Mouse (Mus musculus) MEL (cell line): ENCODE measurements around the gene Hoxb7. TPM values are rescaled to one million over a fixed set of nuclear protein-coding genes. Genes with fewer than 3 reads are reported as not detected.

ENCODE experiments used
- DNase-seq: peaks from one replicate; pipeline ENCODE4 v3.0.0; 2011; ENCODE audit warnings: low read depth, low spot score
- H3K27ac ChIP-seq: 2 replicates; pipeline ENCODE4 v1.5.1; 2012; ENCODE audit warnings: low read depth, mild to moderate bottlenecking, control low read depth, low read length, moderate library complexity; ENCODE audit not compliant: control insufficient read depth
- H3K27me3 ChIP-seq, 2 experiments: fragments of 150-350 bp in 1 of 2; sonication (generic) in 1 of 2; 2 replicates each; pipeline ENCODE4 v1.6.1; 2012; ENCODE audit warnings: low read length in 2 of 2, mild to moderate bottlenecking in 2 of 2, improper control_type of control experiment in 1 of 2, moderate library complexity in 1 of 2; ENCODE audit not compliant: insufficient read depth in 2 of 2, control insufficient read depth in 1 of 2
- H3K36me3 ChIP-seq, 2 experiments: 2 replicates each; pipeline ENCODE4 v1.6.1; 2012 to 2014; ENCODE audit warnings: low read length in 2 of 2, improper control_type of control experiment in 1 of 2, inconsistent platforms in 1 of 2, mild to moderate bottlenecking in 1 of 2; ENCODE audit not compliant: insufficient read depth in 2 of 2, control insufficient read depth in 1 of 2
- H3K4me1 ChIP-seq, 2 experiments: fragments of 150-350 bp in 1 of 2; sonication (generic) in 1 of 2; 2 replicates each; pipeline ENCODE4 v1.6.1; 2012; ENCODE audit warnings: low read length in 2 of 2, improper control_type of control experiment in 1 of 2, mild to moderate bottlenecking in 1 of 2; ENCODE audit not compliant: insufficient read depth in 2 of 2, control insufficient read depth in 1 of 2
- H3K4me3 ChIP-seq, 2 experiments: fragments of 150-350 bp in 1 of 2; sonication (generic) in 1 of 2; 2 replicates each; pipeline ENCODE4 v1.5.1; 2012; ENCODE audit warnings: low read depth in 2 of 2, low read length in 2 of 2, mild to moderate bottlenecking in 2 of 2, moderate library complexity in 2 of 2, control low read depth in 1 of 2, improper control_type of control experiment in 1 of 2; ENCODE audit not compliant: control insufficient read depth in 1 of 2, insufficient read depth in 1 of 2
- H3K79me2 ChIP-seq: 2 replicates; pipeline ENCODE4 v1.6.1; 2012; ENCODE audit warnings: mild to moderate bottlenecking, low read length, moderate library complexity; ENCODE audit not compliant: control insufficient read depth, poor library complexity, insufficient read depth
- H3K9ac ChIP-seq: 2 replicates; pipeline ENCODE4 v1.6.1; 2012; ENCODE audit warnings: low read depth, mild to moderate bottlenecking, control low read depth, low read length, moderate library complexity; ENCODE audit not compliant: control insufficient read depth, poor library complexity, severe bottlenecking
- H3K9me3 ChIP-seq: fragments of 150-350 bp; sonication (generic); replicated peaks from 2 replicates; pipeline ENCODE4 v1.6.1; 2012; ENCODE audit warnings: mild to moderate bottlenecking, low read length, improper control_type of control experiment, moderate library complexity; ENCODE audit not compliant: insufficient read depth
- BHLHE40 ChIP-seq: IDR thresholded peaks from 2 replicates; pipeline ENCODE4 v1.6.1; 2012; ENCODE audit warnings: low read depth, mild to moderate bottlenecking, inconsistent platforms, low read length, improper control_type of control experiment, borderline replicate concordance
- CHD2 ChIP-seq: IDR thresholded peaks from 2 replicates; pipeline ENCODE4 v1.6.1; 2011; ENCODE audit warnings: low read length, improper control_type of control experiment
- CTCF ChIP-seq, 3 experiments: IDR thresholded peaks in 2 of 3; conservative IDR thresholded peaks in 1 of 3; 2 replicates each; pipeline ENCODE4 v1.5.1; 2011 to 2012; ENCODE audit warnings: low read length in 3 of 3, low read depth in 2 of 3, mild to moderate bottlenecking in 2 of 3, improper control_type of control experiment in 1 of 3, inconsistent platforms in 1 of 3, mixed read lengths in 1 of 3, moderate library complexity in 1 of 3; ENCODE audit not compliant: control insufficient read depth in 1 of 3, insufficient read depth in 1 of 3, poor library complexity in 1 of 3, severe bottlenecking in 1 of 3
- ETS1 ChIP-seq: IDR thresholded peaks from 2 replicates; pipeline ENCODE4 v1.6.1; 2012; ENCODE audit warnings: low read depth, mild to moderate bottlenecking, inconsistent platforms, low read length, improper control_type of control experiment, moderate library complexity
- MXI1 ChIP-seq: IDR thresholded peaks from 2 replicates; pipeline ENCODE4 v1.6.1; 2011; ENCODE audit warnings: mild to moderate bottlenecking, low read depth, low read length, improper control_type of control experiment
- MYB ChIP-seq: IDR thresholded peaks from 2 replicates; pipeline ENCODE4 v1.6.1; 2011; ENCODE audit warnings: mild to moderate bottlenecking, low read depth, low read length, improper control_type of control experiment
- MYC ChIP-seq: IDR thresholded peaks from 2 replicates; pipeline ENCODE4 v1.6.1; 2011; ENCODE audit warnings: low read depth, mild to moderate bottlenecking, low read length, improper control_type of control experiment, moderate library complexity
- NRF1 ChIP-seq: IDR thresholded peaks from 2 replicates; pipeline ENCODE4 v1.6.1; 2014; ENCODE audit warnings: low read depth, mild to moderate bottlenecking, inconsistent platforms, low read length, improper control_type of control experiment, moderate library complexity; ENCODE audit not compliant: poor library complexity, insufficient read depth, severe bottlenecking
- POLR2A ChIP-seq, 2 experiments: IDR thresholded peaks; 2 replicates each; pipeline ENCODE4 v1.6.1; 2011 to 2012; ENCODE audit warnings: low read length in 2 of 2, mild to moderate bottlenecking in 2 of 2, control low read depth in 1 of 2, improper control_type of control experiment in 1 of 2, low read depth in 1 of 2, moderate library complexity in 1 of 2; ENCODE audit not compliant: control insufficient read depth in 1 of 2, insufficient read depth in 1 of 2, poor library complexity in 1 of 2
- POLR2AphosphoS5 ChIP-seq: IDR thresholded peaks from 2 replicates; pipeline ENCODE4 v1.6.1; 2012; ENCODE audit warnings: low read depth, borderline replicate concordance, mild to moderate bottlenecking, inconsistent platforms, low read length, moderate library complexity, mixed read lengths
- RAD21 ChIP-seq: IDR thresholded peaks from 2 replicates; pipeline ENCODE4 v1.6.1; 2011; ENCODE audit warnings: mild to moderate bottlenecking, low read depth, low read length, improper control_type of control experiment
- RCOR1 ChIP-seq: IDR thresholded peaks from 2 replicates; pipeline ENCODE4 v1.6.1; 2012; ENCODE audit warnings: low read depth, mild to moderate bottlenecking, inconsistent platforms, low read length, improper control_type of control experiment
- SIN3A ChIP-seq: IDR thresholded peaks from 2 replicates; pipeline ENCODE4 v1.6.1; 2012; ENCODE audit warnings: low read length, improper control_type of control experiment, inconsistent platforms
- SMC3 ChIP-seq: IDR thresholded peaks from 2 replicates; pipeline ENCODE4 v1.6.1; 2011; ENCODE audit warnings: low read depth, low read length, improper control_type of control experiment
- TAL1 ChIP-seq: IDR thresholded peaks from 2 replicates; pipeline ENCODE4 v1.6.1; 2012; ENCODE audit warnings: mild to moderate bottlenecking, inconsistent platforms, low read length, moderate library complexity, mixed read lengths
- UBTF ChIP-seq: IDR thresholded peaks from 2 replicates; pipeline ENCODE4 v1.6.1; 2012; ENCODE audit warnings: low read depth, mild to moderate bottlenecking, inconsistent platforms, low read length, improper control_type of control experiment, moderate library complexity, borderline replicate concordance; ENCODE audit not compliant: insufficient read depth
- ZC3H11A ChIP-seq: IDR thresholded peaks from 2 replicates; pipeline ENCODE4 v1.6.1; 2012; ENCODE audit warnings: low read depth, mild to moderate bottlenecking, inconsistent platforms, low read length, improper control_type of control experiment
- ZKSCAN1 ChIP-seq: IDR thresholded peaks from 2 replicates; pipeline ENCODE4 v1.6.1; 2012; ENCODE audit warnings: low read depth, mild to moderate bottlenecking, inconsistent platforms, low read length, improper control_type of control experiment, moderate library complexity
- ZMIZ1 ChIP-seq: IDR thresholded peaks from 2 replicates; pipeline ENCODE4 v1.6.1; 2012; ENCODE audit warnings: low read depth, mild to moderate bottlenecking, inconsistent platforms, low read length, improper control_type of control experiment, moderate library complexity
- ZNF384 ChIP-seq: IDR thresholded peaks from 2 replicates; pipeline ENCODE4 v1.6.1; 2012; ENCODE audit warnings: low read depth, mild to moderate bottlenecking, inconsistent platforms, low read length, improper control_type of control experiment
- polyA plus RNA-seq, 2 experiments: library from polyadenylated mRNA; stranded (reverse) in 1 of 2; unstranded in 1 of 2; fragments of >175 nt in 1 of 2; fragments of >200 nt in 1 of 2; gene quantifications; 2 replicates each; pipeline versions ENCODE4 v1.2.1 to v1.2.4; 2012; ENCODE audit warnings: low replicate concordance in 2 of 2, low read depth in 1 of 2; ENCODE audit not compliant: insufficient read length in 2 of 2, insufficient read depth in 1 of 2, missing spikeins in 1 of 2
- total RNA-seq: library from RNA; depleted of rRNA; stranded (reverse); fragments of 300-350 nt; gene quantifications from 2 replicates; pipeline ENCODE4 v1.2.3, GENCODE M21; 2012

The Hoxb7 gene
- total and polyA plus RNA-seq, 3 experiments, result not detected

DNA sequence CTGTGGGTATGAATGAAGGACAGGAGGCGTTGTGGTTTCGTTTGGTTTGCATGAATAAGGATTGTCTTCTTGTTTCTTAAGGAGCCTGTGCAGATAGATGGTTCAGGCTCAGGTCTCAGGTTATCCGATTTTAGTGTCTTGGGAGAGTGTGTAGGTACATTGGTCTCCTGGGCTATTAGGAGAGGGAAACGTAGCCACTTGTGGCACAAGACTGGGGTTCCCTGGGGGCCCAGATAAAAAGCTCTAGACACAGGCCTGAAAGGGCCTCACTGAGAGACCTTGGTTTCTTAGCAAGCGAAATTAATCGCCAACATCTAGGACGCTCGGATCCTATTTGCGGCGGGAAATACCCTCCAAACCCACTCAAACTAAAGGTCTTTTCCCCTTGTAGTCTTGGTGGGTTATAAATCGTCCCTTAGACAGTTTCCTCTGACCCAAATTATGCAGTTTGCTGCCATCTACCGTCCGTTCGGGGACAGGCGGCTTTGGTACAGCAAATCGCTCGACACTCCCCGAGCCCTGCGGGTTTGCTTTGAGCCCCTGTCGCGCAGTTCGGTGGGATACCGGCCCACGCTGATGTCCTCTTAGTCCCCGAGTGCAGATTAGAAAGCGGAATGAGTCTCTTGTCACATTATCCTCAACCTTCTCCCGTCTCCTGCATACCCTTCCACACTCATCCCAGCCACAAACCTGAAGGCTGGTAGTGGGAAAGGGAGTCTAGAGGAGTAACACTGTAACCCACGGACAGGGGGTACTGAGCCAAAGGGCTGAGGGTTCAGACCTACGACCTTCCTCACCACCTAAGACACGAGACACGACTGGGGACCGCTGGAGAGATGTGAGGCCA lies 8.0 kb downstream of the Hoxb7 start:
- Histone ChIP-seq H3K27me3 (peaks cover 17 to 18% of the 10 kb centered on the region in 2 experiments), H3K79me2 (no peaks in the 10 kb centered on the region), H3K4me1 (0 out of 4 replicates have a peak, but pooled peaks cover 0 to 4% of the 10 kb centered on the region in 2 experiments), H3K9me3 (no peaks in the 10 kb centered on the region), H3K27ac (no peak overlapping the region), H3K36me3 (no peaks in the 10 kb centered on the region), H3K4me3 (peak overlapping the region; percentile 44 to 50), H3K9ac (peak overlapping the region; percentile 41)
- DNase-seq, result peak; percentile 82
- peak; percentile 50 to 80 (median 71) for TF ChIP-seq CTCF (IDR thresholded peaks at IDR 0.05 in 2 of 3, conservative IDR thresholded peaks at IDR 0.05 in 1 of 3; ENCODE audit: control insufficient read depth in 1 of 3, insufficient read depth in 1 of 3, low read depth in 2 of 3, low read length in 3 of 3, poor library complexity in 1 of 3, severe bottlenecking in 1 of 3)
- TF ChIP-seq NRF1, result no peak
- TF ChIP-seq SMC3, result peak; percentile 47
- TF ChIP-seq RCOR1, result no peak
- no peak for TF ChIP-seq CHD2
- peak; percentile 37 for TF ChIP-seq RAD21
- no peak for TF ChIP-seq MXI1

DNA sequence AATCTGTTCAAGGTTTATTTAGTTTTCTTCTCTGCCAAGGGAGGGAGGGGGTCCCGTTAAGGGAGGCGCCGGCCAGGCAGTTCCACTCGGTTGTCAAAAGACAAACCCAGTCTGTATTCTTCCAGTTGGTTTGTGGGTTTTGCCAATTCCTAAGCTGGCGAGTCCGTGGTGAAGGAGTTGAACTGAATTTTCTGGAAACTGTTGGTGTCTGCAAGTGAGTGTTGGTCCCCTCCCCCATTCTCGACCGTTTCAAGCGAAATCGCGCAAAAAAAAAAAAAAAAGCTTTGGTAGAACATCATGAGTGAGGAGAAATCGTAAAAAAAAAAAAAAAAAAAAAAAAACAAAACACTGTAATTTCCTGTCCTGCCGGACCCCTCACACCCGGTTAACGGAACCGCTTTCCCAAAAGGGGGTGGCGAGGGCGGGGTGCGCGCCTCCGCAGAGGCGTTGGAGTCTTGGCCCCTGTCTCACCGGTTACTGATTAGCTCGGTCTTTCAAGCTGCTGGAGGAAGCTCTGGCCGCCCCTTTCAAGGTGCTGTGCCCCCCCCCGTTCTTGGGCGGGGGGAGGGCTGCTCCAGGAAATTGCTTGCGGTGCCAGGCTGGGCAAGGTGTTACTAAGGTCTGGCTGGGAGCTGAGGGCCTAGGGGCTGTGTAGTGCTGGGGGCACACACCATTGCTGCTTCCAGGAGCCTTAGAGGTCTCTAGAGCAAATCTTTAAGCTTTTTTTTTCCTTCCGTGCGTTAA lies 8.8 kb downstream of the Hoxb7 start:
- Histone ChIP-seq H3K27me3 (peaks cover 16 to 17% of the 10 kb centered on the region in 2 experiments), H3K9me3 (no peaks in the 10 kb centered on the region), H3K79me2 (no peaks in the 10 kb centered on the region), H3K4me1 (0 out of 4 replicates have a peak, but pooled peaks cover 0 to 4% of the 10 kb centered on the region in 2 experiments), H3K27ac (no peak overlapping the region), H3K4me3 (peak overlapping the region; percentile 44 to 50), H3K36me3 (no peaks in the 10 kb centered on the region), H3K9ac (peak overlapping the region; percentile 30)
- TF ChIP-seq UBTF (no peak), ZNF384 (peak; percentile 83)
- peak; percentile 32 for DNase-seq

DNA sequence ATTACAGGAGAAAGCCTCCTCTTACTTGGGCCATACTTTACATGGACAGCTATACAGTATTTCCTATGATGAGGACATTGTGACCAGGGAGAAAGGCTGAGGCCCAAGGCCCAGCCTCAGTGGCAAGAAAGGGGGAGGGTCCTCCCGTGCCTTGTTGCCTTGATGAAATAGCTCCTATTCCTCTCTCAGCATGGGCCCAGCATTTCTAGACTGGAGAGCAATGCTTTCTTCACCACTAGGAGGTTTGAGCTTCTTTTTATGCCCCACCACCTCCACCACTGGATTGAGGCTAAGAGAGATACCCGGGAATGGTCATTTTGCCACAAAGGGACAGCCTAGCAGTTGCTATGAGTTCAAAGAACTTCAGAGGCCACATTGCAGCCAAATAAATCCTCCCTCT lies 10.6 kb downstream of the Hoxb7 start:
- H3K4me1 ChIP-seq, result 0 out of 4 replicates have a peak, but pooled peaks cover 0 to 4% of the 10 kb centered on the region in 2 experiments
- no peaks in the 10 kb centered on the region for H3K9me3 ChIP-seq
- no peaks in the 10 kb centered on the region for H3K79me2 ChIP-seq
- H3K9ac ChIP-seq, result no peak overlapping the region
- H3K36me3 ChIP-seq, result no peaks in the 10 kb centered on the region
- no peak for DNase-seq
- H3K4me3 ChIP-seq, result no peak overlapping the region
- H3K27me3 ChIP-seq, result peaks cover 13 to 20% of the 10 kb centered on the region in 2 experiments
- H3K27ac ChIP-seq, result no peak overlapping the region
- TF ChIP-seq ZNF384 (no peak), MYB (no peak), SIN3A (no peak), ZKSCAN1 (no peak), MYC (no peak), POLR2A (IDR thresholded peaks at IDR 0.05; ENCODE audit: control insufficient read depth in 1 of 2, insufficient read depth in 1 of 2, low read depth in 1 of 2, low read length in 2 of 2, poor library complexity in 1 of 2) (no peak), ZC3H11A (no peak), ZMIZ1 (no peak), ETS1 (no peak), POLR2AphosphoS5 (no peak), TAL1 (no peak), BHLHE40 (no peak)
